Mouse (Mus musculus): ENCODE measurements around the gene Rho. TPM values are rescaled to one million over a fixed set of nuclear protein-coding genes. Genes with fewer than 3 reads are reported as not detected.

Gene Rho
- total RNA-seq (2014; fragmentation: Nextera tagmentation) (not detected in 2 replicates), total RNA-seq (2017) (0.17 and 0.27 TPM in 2 replicates), polyA plus RNA-seq (2012) (not detected in 2 replicates)

GRCm38 (mm10) chr6:115931639-115932038 lies at the start of gene Rho:
Gene Rho, plus strand, starts transcription at chr6:115931748.
- Histone ChIP-seq H3K27me3 (ENCODE audit: insufficient read depth, low read length) (peaks cover 3% of the 10 kb centered on the region; the same call in 1 of the 2 replicates), H3K36me3 (replicated peaks) (no peaks in the 10 kb centered on the region), H3K9me3 (replicated peaks) (no peaks in the 10 kb centered on the region), H3K4me1 (ENCODE audit: insufficient read depth, low read depth, low read length) (no peaks in the 10 kb centered on the region), H3K4me3 (ENCODE audit: low read depth, low read length) (no peak within 1 kb of the TSS)
- no peak for ATAC-seq (ENCODE audit: extremely low read depth, insufficient number of reproducible peaks, low FRiP score, poor library complexity, severe bottlenecking)
- no peak for DNase-seq (ENCODE audit: low spot score)
- TF ChIP-seq GATA1 (IDR thresholded peaks at IDR 0.05; ENCODE audit: borderline replicate concordance, low read length) (no peak), POLR2AphosphoS5 (IDR thresholded peaks at IDR 0.05; ENCODE audit: insufficient replicate concordance, low read depth, low read length) (no peak), GATA2 (IDR thresholded peaks at IDR 0.05; ENCODE audit: borderline replicate concordance, low read depth, low read length) (no peak), TAL1 (conservative IDR thresholded peaks at IDR 0.05; ENCODE audit: low read depth, low read length) (no peak), CTCF (IDR thresholded peaks at IDR 0.05; ENCODE audit: low read depth, low read length) (no peak)

DNA sequence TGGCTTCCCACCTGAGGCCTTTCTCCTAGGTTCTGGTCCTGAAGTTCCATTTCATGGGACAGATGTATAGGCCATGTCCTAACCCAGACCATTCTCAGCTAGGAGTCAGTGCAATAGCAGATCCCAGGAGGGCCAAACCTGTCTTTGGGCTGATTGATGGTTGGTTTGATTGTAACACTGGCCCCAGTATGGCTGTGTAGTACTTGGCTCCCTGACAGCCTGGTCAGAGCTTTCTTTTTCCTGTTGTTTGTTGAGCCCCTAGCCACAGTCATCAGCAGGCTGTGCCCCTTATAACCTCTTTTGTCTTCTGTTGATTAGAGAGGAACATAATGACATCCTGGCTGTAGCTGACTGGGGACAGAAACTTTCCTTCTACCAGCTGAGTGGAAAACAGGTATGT lies 47.5 kb upstream of the Rho start:
- no peak for ATAC-seq (ENCODE audit: extremely low read depth, insufficient number of reproducible peaks, low FRiP score, poor library complexity, severe bottlenecking)

DNA sequence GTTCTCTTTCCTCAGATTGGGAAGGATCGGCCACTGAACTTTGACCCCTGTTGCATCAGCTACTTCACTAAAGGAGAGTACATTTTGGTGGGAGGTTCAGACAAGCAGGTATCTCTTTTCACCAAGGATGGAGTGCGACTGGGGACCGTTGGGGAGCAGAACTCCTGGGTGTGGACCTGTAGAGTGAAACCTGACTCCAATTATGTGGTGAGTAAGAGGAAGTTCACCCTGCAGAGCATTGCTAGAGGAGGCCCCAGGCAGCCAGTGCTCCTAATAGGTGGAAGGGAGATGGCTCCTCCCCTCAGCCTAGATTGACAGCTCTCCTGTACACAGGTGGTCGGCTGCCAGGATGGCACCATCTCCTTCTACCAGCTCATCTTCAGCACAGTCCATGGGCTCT lies 44.7 kb upstream of the Rho start:
- no peak for TF ChIP-seq TAL1 (conservative IDR thresholded peaks at IDR 0.05; ENCODE audit: low read depth, low read length)
- no peak for TF ChIP-seq GATA1 (IDR thresholded peaks at IDR 0.05; ENCODE audit: borderline replicate concordance, low read length)
- no peak for TF ChIP-seq GATA2 (IDR thresholded peaks at IDR 0.05; ENCODE audit: borderline replicate concordance, low read depth, low read length)
- TF ChIP-seq CTCF (IDR thresholded peaks at IDR 0.05; ENCODE audit: low read depth, low read length), result no peak
- no peak for TF ChIP-seq POLR2AphosphoS5 (IDR thresholded peaks at IDR 0.05; ENCODE audit: insufficient replicate concordance, low read depth, low read length)
- Histone ChIP-seq H3K36me3 (replicated peaks) (peaks cover 7% of the 10 kb centered on the region), H3K9me3 (replicated peaks) (no peaks in the 10 kb centered on the region), H3K4me3 (ENCODE audit: low read depth, low read length) (no peak overlapping the region), H3K4me1 (ENCODE audit: insufficient read depth, low read depth, low read length) (peaks cover 8% of the 10 kb centered on the region), H3K27me3 (ENCODE audit: insufficient read depth, low read length) (no peaks in the 10 kb centered on the region; the same call in 1 of the 2 replicates)
- peak; percentile 37 for DNase-seq (ENCODE audit: low spot score)
- peak; percentile 60 for ATAC-seq (ENCODE audit: extremely low read depth, insufficient number of reproducible peaks, low FRiP score, poor library complexity, severe bottlenecking)

More for the DNA sequence above, 47.5 kb upstream of the Rho start:
- H3K36me3 ChIP-seq (replicated peaks), result peaks cover 7% of the 10 kb centered on the region
- H3K27me3 ChIP-seq (ENCODE audit: insufficient read depth, low read length), result no peaks in the 10 kb centered on the region; the same call in 1 of the 2 replicates
- H3K4me1 ChIP-seq (ENCODE audit: insufficient read depth, low read depth, low read length), result peaks cover 8% of the 10 kb centered on the region
- no peak overlapping the region for H3K4me3 ChIP-seq (ENCODE audit: low read depth, low read length)
- no peak for DNase-seq (ENCODE audit: low spot score)
- H3K9me3 ChIP-seq (replicated peaks), result no peaks in the 10 kb centered on the region
- TF ChIP-seq POLR2AphosphoS5 (IDR thresholded peaks at IDR 0.05; ENCODE audit: insufficient replicate concordance, low read depth, low read length) (no peak), TAL1 (conservative IDR thresholded peaks at IDR 0.05; ENCODE audit: low read depth, low read length) (no peak), GATA1 (IDR thresholded peaks at IDR 0.05; ENCODE audit: borderline replicate concordance, low read length) (no peak), CTCF (IDR thresholded peaks at IDR 0.05; ENCODE audit: low read depth, low read length) (no peak), GATA2 (IDR thresholded peaks at IDR 0.05; ENCODE audit: borderline replicate concordance, low read depth, low read length) (no peak)

DNA sequence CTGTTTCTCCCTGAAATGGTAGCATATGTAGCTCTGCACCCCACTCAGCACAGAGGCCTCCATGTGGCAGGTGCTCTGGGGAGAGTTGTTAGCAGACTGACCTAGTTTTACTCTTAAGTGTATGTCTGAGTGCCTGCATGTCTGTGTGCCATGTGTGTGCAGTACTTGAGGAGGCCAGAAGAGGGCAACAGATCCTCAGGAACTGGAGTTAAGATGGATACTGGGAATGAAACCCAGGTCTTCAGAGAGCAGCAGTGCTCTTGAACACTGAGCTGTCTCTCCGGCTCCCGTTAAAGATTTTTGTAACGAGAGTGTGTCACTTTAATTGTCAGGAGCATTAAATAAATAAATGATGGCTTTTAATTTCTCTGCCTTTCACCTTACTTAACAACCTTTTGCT lies 43.3 kb upstream of the Rho start:
- DNase-seq (ENCODE audit: low spot score) (no peak), ATAC-seq (ENCODE audit: extremely low read depth, insufficient number of reproducible peaks, low FRiP score, poor library complexity, severe bottlenecking) (no peak)
- Histone ChIP-seq H3K9me3 (replicated peaks) (no peaks in the 10 kb centered on the region), H3K4me1 (ENCODE audit: insufficient read depth, low read depth, low read length) (peaks cover 8% of the 10 kb centered on the region), H3K36me3 (replicated peaks) (peaks cover 7% of the 10 kb centered on the region), H3K4me3 (ENCODE audit: low read depth, low read length) (no peak overlapping the region), H3K27me3 (ENCODE audit: insufficient read depth, low read length) (no peaks in the 10 kb centered on the region)
- TF ChIP-seq CTCF (IDR thresholded peaks at IDR 0.05; ENCODE audit: low read depth, low read length) (peak; percentile 47; the same call in 1 of the 2 replicates), POLR2AphosphoS5 (IDR thresholded peaks at IDR 0.05; ENCODE audit: insufficient replicate concordance, low read depth, low read length) (no peak), GATA2 (IDR thresholded peaks at IDR 0.05; ENCODE audit: borderline replicate concordance, low read depth, low read length) (no peak)

- Histone ChIP-seq H3K9me3 (replicated peaks) (no peaks in the 10 kb centered on the region), H3K4me1 (ENCODE audit: insufficient read depth, low read depth, low read length) (peaks cover 8% of the 10 kb centered on the region), H3K4me3 (ENCODE audit: low read depth, low read length) (no peak overlapping the region), H3K27me3 (ENCODE audit: insufficient read depth, low read length) (no peaks in the 10 kb centered on the region), H3K36me3 (replicated peaks) (peaks cover 7% of the 10 kb centered on the region)
- no peak for TF ChIP-seq TAL1 (conservative IDR thresholded peaks at IDR 0.05; ENCODE audit: low read depth, low read length)
- TF ChIP-seq POLR2AphosphoS5 (IDR thresholded peaks at IDR 0.05; ENCODE audit: insufficient replicate concordance, low read depth, low read length), result no peak
- TF ChIP-seq GATA2 (IDR thresholded peaks at IDR 0.05; ENCODE audit: borderline replicate concordance, low read depth, low read length), result no peak
- TF ChIP-seq GATA1 (IDR thresholded peaks at IDR 0.05; ENCODE audit: borderline replicate concordance, low read length), result no peak
- ATAC-seq (ENCODE audit: extremely low read depth, insufficient number of reproducible peaks, low FRiP score, poor library complexity, severe bottlenecking) (no peak), DNase-seq (ENCODE audit: low spot score) (no peak)
Measured at GRCm38 (mm10) chr6:115890601-115891000, 40.9 kb upstream of the Rho start.

- Histone ChIP-seq H3K36me3 (replicated peaks) (peaks cover 7% of the 10 kb centered on the region), H3K9me3 (replicated peaks) (no peaks in the 10 kb centered on the region), H3K4me3 (ENCODE audit: low read depth, low read length) (no peak overlapping the region), H3K27me3 (ENCODE audit: insufficient read depth, low read length) (no peaks in the 10 kb centered on the region), H3K4me1 (ENCODE audit: insufficient read depth, low read depth, low read length) (peaks cover 8% of the 10 kb centered on the region)
- TF ChIP-seq TAL1 (conservative IDR thresholded peaks at IDR 0.05; ENCODE audit: low read depth, low read length), result no peak
- ATAC-seq (ENCODE audit: extremely low read depth, insufficient number of reproducible peaks, low FRiP score, poor library complexity, severe bottlenecking) (no peak), DNase-seq (ENCODE audit: low spot score) (no peak)
Measured at GRCm38 (mm10) chr6:115891061-115891460, 40.5 kb upstream of the Rho start.
